Mouse (Mus musculus): ENCODE measurements around the gene Cabp2.
A peak's percentile ranks its signal among the peaks of the same experiment; 100 is the strongest.
"Not testable (repeated sequence)": the region's sequence is repeated elsewhere in the genome, so short reads cannot be mapped to it uniquely, and the experiment has no call there.

Cabp2 gene

DNA sequence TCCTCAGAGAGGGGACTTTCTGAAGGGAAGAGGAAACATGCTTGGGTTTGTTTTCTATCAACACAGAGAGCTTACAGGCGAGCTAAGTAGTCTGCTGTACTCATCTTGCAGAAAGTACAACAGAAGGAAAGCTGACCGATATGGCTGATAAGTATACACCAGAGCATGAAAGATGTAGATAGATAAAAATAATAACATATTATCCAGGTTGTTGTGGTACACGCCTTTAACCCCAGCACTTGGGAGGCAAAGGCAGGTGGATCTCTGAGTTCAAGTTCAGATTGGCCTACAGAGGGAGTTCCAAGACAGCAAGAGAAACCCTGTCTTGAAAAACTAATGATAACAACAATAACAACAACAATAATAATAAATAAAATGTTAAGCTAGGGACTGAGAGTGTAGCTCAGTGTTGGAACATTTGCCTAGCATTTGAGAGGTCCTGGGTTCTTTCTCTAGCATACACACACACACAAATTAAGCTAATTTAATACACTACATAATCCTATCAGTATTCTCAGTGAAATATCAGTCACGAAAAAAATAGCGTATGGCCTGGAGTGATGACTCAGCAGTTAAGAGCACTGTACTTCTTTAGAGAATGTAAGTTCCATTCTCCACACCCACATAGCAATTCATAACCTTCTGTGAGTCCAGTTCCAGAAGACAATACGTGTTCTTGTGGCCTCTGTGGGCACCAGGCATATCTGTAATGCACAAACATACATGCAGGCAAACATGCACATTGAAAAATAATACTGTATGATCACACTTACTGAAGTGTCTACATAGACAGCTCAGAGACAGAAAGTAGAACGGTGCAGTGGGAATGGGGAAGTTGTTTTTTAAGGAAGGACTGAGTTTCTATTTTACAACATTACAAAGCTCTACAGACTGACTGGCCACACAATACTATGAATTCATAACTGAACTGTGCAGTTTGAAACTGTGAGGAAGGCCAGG lies 41.3 kb downstream of the Cabp2 start:
- DNase-seq (ENCODE audit: extremely low read depth, low read depth) = peak; percentile 80

DNA sequence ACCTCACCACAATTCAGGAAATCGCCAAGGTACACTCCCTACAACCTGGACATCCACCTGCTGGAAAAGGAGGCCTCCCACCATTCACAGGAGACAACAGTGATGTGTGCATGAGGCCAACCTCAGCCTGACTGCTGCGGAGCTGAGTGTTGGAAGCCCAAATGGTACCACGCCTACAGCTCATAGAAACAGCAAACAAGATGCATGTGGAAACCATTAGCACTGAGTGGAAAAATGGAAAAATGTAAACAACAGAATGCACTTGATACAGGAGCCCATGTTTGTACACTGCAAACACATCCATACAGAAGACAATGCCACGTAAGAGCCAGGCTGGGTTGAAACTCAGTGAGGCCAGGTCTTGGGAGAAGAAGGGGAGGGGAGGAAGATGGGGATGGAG lies 43.1 kb downstream of the Cabp2 start:
- DNase-seq (ENCODE audit: extremely low read depth, low read depth) = no peak

DNA sequence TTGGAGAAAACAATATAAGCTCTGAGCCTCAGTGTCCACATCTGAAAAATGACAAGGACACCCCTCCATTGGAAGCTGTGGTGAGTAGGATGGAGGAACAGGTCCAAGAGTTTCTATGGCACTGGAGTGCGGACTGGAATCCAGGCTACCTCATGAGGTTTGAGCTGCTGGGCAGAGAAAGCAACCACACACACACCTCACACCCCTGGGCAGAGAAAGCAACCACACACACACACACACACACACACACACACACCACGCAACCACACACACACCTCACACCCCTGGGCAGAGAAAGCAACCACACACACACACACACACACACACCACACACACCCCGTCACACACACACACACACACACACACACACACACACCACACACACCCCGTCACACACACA lies 43.9 kb downstream of the Cabp2 start:
- DNase-seq (ENCODE audit: extremely low read depth, low read depth) = not testable (repeated sequence)

DNA sequence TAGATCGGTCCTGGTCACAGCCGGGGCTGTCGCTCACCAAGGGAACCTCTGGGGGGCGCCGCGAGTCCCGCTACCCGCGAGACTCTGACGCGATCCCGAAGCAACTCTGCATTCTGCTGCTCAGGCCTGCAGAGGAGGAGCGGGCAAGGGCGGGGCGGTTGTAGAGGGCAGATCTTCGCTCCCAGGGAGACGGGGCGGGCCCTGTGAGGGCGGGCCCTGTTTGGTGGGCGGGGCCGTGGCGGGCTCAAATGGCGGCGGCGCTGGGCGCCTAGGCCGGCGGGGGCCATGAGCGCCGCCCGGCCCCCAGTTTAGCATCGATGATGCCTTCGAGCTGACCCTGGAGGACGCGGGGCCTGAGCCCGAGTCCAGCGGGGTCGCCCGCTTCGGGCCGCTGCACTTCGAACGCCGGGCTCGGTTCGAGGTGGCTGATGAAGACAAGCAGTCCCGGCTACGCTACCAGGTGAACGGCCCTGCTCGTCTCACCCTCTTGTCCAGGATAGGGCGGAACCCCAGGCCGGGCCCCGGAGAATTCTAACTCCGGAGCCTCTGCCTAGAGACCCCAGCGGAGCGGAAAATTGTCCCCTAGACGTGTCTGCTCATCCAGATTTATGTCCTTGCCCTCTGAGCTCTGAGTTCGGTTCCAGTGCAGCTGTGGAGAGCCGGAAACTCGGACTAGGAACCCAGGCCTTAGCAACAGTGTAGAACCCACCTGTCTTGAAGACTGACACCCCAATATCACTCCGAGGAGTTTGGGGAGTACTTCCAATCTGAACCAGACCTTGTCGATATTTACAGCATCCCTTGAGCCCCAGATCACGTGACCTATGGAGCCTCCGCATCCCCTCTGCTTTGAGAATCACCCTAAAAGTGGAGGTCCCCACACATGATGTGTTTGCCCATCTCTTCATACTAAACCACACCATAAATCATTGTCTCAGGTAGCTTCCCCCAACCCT lies 44.6 kb downstream of the Cabp2 start, which contains the start of gene Aip:
TSS of gene Aip (minus strand) at position 118 of the 956 bp plus-strand sequence.
- DNase-seq (ENCODE audit: extremely low read depth, low read depth) = peak; percentile 90

DNA sequence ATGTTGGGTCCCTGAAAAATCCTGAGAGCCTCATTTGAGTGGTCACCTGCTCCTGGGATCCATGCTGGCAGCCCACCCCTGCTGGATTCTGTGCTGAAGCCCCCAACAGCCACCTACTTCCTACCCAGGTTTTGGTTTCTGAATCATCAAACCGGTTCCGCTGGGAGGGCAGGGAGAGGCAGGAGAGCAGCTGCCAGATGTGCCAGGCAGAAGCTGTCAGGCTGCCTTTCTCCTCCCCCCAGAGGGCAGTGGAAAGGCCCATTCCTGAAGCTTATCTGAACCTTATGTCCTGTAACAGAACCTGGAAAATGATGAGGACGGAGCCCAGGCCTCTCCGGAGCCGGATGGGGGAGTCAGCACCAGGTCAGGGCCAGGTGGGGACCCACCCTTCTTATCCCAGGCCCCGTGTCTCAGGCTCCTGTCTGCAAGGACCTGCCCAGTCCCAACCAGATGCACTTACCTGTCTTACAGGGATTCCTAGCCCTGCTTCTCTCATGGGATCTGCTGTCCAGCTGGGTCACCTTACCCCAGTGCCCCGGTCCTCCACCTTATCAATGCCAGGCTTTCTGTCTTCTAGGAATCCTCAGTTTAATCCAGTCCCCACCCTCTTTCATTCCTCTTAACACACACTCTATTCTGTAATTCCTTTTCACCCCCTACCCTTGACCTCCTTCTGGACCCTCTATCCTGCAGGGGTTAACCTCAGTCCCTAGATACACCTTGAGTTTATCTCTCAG lies 45.5 kb downstream of the Cabp2 start:
- DNase-seq (ENCODE audit: extremely low read depth, low read depth) = no peak

DNA sequence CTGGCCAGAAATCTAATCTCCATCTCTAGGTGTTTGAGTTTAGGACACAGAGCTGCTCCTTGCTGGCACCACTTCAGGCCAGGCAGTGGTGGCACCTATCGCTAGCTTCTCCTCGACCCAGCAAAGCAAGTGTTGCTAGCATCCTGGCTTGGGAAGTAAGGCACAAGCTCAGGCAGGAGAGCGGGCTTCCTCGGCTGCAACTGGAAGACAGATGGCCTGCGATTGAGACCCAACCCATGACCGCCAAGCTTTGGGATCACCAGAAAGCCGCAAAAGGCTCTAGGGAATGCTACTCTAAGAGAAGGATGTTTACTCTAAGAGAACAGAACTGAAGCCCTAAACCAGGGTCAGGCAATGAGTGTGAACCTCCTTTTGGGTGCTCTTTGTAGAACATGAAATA lies 48.1 kb downstream of the Cabp2 start:
- DNase-seq (ENCODE audit: extremely low read depth, low read depth) = no peak

DNA sequence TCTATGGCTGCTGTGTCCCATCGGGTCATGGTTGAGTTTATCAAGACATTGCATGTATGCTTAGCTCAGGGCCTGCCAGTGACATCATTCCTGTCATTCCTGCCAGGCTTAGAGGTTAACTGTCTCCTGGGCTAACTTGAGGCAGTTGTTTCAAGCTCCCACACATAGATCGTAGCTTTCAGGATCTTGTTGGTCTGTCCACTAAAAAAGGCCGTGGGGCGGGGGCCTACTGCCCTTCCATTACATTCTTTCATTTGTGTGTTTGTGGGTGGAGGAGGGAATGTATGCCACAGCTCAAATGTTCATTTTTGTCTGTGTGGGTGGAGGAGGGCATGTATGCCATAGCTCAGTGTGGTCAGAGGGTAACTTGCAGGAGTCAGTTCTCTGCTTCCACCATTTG lies 48.7 kb downstream of the Cabp2 start:
- no peak for DNase-seq (ENCODE audit: extremely low read depth, low read depth)

DNA sequence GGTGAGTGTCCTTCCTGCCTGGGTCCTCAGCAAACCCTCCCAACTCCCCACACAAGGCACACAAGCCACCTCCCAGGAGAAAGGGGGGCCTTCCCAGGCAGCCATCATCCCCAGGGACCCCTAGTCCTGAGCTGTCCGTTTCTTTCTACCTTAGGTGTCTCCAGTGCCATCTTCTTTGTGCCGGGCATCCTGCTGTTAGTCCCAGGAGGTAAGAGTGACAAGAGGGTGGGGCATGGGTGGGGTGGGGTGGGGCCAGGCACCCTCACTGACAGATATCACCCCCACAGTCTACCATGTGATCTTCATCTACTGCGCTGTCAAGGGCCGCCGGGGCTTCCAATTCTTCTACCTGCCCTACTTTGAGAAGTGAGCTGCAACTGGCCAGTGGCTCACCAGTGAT lies 49.7 kb downstream of the Cabp2 start:
- DNase-seq (ENCODE audit: extremely low read depth, low read depth) = no peak

DNA sequence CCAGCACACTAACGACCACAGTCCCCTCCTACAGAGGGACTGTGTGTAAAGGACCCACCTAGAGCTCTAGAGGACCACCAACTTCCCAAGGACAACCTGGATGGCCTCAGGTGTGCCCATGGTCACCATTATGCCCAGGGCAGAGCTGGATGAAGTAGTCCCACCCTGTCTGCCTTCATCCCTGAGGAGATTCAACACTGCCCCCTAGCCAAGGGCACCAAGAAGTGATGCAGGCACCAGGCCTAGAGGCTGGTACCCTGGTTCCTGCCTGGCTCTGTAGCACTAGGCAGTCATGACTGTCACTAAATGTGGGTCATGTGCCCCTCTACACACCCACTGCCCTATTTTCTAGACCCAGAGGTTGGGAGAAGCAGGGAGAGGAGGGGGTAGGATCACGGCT lies 50.4 kb downstream of the Cabp2 start:
- no peak for DNase-seq (ENCODE audit: extremely low read depth, low read depth)

DNA sequence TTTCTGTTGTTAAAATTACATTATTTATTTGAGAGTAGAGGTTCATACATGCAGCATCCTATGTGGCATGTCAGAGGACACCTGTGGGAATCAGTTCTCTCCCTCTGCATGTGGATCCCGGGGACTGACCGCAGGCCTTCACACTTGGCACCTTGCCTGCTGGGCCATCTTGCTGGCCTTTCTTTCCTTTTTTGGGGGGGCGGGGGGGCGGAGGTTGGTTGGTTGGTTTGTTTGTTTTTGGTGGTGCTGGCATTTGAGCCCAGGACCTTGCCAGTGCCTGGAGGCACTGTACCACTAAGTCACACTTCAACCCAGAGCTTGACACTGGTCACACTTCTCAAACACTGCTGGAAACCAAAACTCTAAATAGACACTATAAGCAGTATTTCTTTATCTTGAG lies 53.0 kb downstream of the Cabp2 start:
- no peak for DNase-seq (ENCODE audit: extremely low read depth, low read depth)

DNA sequence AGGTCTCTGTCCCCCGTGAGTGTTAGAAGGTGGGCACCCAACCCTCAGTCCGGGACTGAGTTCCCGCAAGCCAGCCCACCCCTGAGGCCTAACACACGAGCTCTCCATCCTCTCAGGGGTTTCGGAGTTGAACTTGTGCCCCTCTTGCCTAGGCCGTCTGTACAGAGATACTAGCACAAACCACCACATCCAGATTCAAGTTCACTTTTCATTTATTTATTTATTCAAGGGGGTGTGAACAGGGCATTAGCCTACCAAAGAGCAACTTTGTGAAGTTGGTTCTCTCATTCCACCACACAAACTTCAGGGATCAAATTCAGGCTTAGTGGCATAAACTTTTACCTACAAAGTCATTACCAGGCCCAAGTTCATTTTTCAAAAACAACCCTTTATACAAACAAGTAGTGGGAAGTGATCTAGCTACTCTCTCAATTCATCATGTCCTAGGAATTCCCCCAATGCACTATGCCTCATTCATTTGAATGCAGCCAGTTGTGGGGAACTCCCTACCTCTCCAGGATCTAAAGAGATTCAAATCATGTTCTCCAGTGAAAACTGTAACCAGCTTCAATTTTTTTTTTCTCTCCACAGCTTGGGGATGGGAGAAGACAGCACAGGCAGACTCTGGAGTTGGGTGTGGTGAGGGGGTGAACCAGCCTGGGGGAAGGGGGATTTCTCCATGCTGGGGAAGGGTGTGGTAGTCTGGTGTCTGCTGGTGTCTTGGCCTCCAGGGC lies 54.0 kb downstream of the Cabp2 start:
- DNase-seq (ENCODE audit: extremely low read depth, low read depth) = not testable (repeated sequence)

DNA sequence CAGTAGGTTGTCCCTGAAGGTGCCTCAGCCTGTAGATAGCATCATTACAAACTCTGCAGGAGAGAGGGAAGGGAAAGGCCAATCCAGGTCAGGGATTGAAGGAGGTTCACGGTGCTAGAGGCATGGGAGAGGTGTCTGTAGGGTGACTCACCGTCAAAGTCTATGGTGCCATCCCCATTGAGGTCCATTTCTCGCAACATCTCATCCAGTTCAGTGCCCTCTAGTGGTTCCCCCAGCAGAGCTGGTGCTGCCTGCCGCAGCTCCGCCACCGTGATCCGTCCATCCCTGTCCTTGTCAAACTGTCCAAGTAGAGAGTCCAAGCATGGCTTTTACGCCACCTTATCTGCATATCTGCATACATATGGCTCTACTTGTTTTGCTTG lies 54.6 kb downstream of the Cabp2 start:
- DNase-seq (ENCODE audit: extremely low read depth, low read depth) = not testable (repeated sequence)

DNA sequence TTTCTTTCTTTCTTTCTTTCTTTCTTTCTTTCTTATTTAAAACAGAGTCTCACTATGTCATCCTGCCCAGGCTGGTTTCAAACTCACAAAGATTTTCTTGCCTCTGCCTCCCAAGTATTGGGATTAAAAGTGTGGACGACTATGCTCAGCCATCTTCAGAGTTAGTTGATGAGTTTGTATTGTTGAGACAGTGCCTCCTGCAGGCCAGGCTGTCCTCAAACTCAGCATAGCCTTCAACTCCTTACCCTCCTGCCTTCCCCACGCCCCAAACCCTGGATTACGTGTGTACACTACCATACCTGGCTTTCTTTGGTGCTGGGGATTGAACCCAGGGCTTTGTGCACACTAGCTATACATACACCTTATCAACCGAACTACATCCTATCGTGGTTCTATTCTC lies 55.1 kb downstream of the Cabp2 start:
- no peak for DNase-seq (ENCODE audit: extremely low read depth, low read depth)

All from MEL-GATA-1-ER (cell line).